Mouse (Mus musculus) retina, embryonic 14.5 days (tissue): Measurements from ENCODE around the gene Reep6.
A peak's percentile ranks its signal among the peaks of the same experiment; 100 is the strongest.
"Not testable (repeated sequence)": the region's sequence is repeated elsewhere in the genome, so short reads cannot be mapped to it uniquely, and the experiment has no call there.

Experiments
- DNase-seq: peaks from one replicate; pipeline ENCODE4 v3.0.0-alpha.2; 2015; ENCODE audit warnings: low spot score

Gene Reep6

GRCm38 (mm10) chr10:80330084-80330483 lies 331 bp downstream of the Reep6 start:
- no peak for DNase-seq

GRCm38 (mm10) chr10:80330888-80331287 lies 1.1 kb downstream of the Reep6 start:
- DNase-seq = no peak

GRCm38 (mm10) chr10:80331636-80332524 lies 2.1 kb downstream of the Reep6 start:
- no peak for DNase-seq

- DNase-seq = no peak
These were observed 2.8 kb downstream of the Reep6 start for GRCm38 (mm10) chr10:80332525-80332989.

- DNase-seq = no peak
These were observed 6.5 kb downstream of the Reep6 start for GRCm38 (mm10) chr10:80336263-80336662.

GRCm38 (mm10) chr10:80339941-80340750 lies 10.4 kb downstream of the Reep6 start:
- peak; percentile 92 for DNase-seq

- no peak for DNase-seq
These were observed 11.3 kb downstream of the Reep6 start for GRCm38 (mm10) chr10:80341026-80341425.

- no peak for DNase-seq
These were observed 11.9 kb downstream of the Reep6 start for GRCm38 (mm10) chr10:80341491-80342304.

GRCm38 (mm10) chr10:80342305-80342748 lies 12.6 kb downstream of the Reep6 start:
- DNase-seq = no peak

- DNase-seq = peak; percentile 81
These were observed 13.1 kb downstream of the Reep6 start for GRCm38 (mm10) chr10:80342749-80343424.

GRCm38 (mm10) chr10:80343425-80343895 lies 13.7 kb downstream of the Reep6 start:
- DNase-seq = no peak

- no peak for DNase-seq
These were observed 14.4 kb downstream of the Reep6 start for GRCm38 (mm10) chr10:80344131-80344661.

- DNase-seq = no peak
These were observed 15.4 kb downstream of the Reep6 start for GRCm38 (mm10) chr10:80345122-80345521.

GRCm38 (mm10) chr10:80345929-80346328 lies 16.2 kb downstream of the Reep6 start:
- not testable (repeated sequence) for DNase-seq

GRCm38 (mm10) chr10:80347514-80347967 lies 17.8 kb downstream of the Reep6 start:
- no peak for DNase-seq

GRCm38 (mm10) chr10:80348244-80348781 lies 18.6 kb downstream of the Reep6 start, which contains the start of gene Adamtsl5:
TSS of gene Adamtsl5 (minus strand) at chr10:80348412.
- DNase-seq = peak; percentile 78

- peak; percentile 53 for DNase-seq
These were observed 19.2 kb downstream of the Reep6 start for GRCm38 (mm10) chr10:80348981-80349380.

GRCm38 (mm10) chr10:80350292-80350691 lies 20.5 kb downstream of the Reep6 start:
- DNase-seq = peak; percentile 96

- DNase-seq = no peak
These were observed 22.1 kb downstream of the Reep6 start for GRCm38 (mm10) chr10:80351896-80352295.

GRCm38 (mm10) chr10:80352727-80353126 lies 23.0 kb downstream of the Reep6 start:
- no peak for DNase-seq
